Mouse (Mus musculus) E14TG2a.4 (cell line): ENCODE data around the gene Dync1li1.

ENCODE experiments used
- H3K27me3 ChIP-seq: 2 replicates; pipeline ENCODE4 v1.6.1; 2014; ENCODE audit warnings: low read length, control low read depth; ENCODE audit not compliant: insufficient read depth
- H3K36me3 ChIP-seq: 2 replicates; pipeline ENCODE4 v1.6.1; 2014; ENCODE audit warnings: low read length, control low read depth; ENCODE audit not compliant: insufficient read depth
- H3K4me1 ChIP-seq: replicated peaks from 2 replicates; pipeline ENCODE4 v1.6.1; 2014; ENCODE audit warnings: low read depth, low read length, control low read depth
- H3K4me3 ChIP-seq: replicated peaks from 2 replicates; pipeline ENCODE4 v1.5.1; 2014; ENCODE audit warnings: mild to moderate bottlenecking, low read length
- H3K9me3 ChIP-seq: 2 replicates; pipeline ENCODE4 v1.6.1; 2014; ENCODE audit warnings: low read length, control low read depth
- CTCF ChIP-seq: conservative IDR thresholded peaks from 2 replicates; pipeline ENCODE4 v1.5.1; 2014; ENCODE audit warnings: low read length
- NANOG ChIP-seq: IDR thresholded peaks from 2 replicates; pipeline ENCODE4 v1.6.1; 2014; ENCODE audit warnings: borderline replicate concordance, low read length, mixed read lengths
- POU5F1 ChIP-seq: IDR thresholded peaks from 2 replicates; pipeline ENCODE4 v1.6.1; 2014; ENCODE audit warnings: low read length, borderline replicate concordance

The Dync1li1 gene

GRCm38 (mm10) chr9:114760353-114760752, 71.8 kb downstream of the Dync1li1 start:
- H3K36me3 ChIP-seq: peaks cover 70% of the 10 kb centered on the region
- TF ChIP-seq NANOG (no peak), POU5F1 (no peak)
- no peaks in the 10 kb centered on the region for H3K9me3 ChIP-seq
- no peak overlapping the region for H3K4me3 ChIP-seq
- H3K4me1 ChIP-seq: peaks cover 66% of the 10 kb centered on the region
- H3K27me3 ChIP-seq: no peaks in the 10 kb centered on the region

DNA sequence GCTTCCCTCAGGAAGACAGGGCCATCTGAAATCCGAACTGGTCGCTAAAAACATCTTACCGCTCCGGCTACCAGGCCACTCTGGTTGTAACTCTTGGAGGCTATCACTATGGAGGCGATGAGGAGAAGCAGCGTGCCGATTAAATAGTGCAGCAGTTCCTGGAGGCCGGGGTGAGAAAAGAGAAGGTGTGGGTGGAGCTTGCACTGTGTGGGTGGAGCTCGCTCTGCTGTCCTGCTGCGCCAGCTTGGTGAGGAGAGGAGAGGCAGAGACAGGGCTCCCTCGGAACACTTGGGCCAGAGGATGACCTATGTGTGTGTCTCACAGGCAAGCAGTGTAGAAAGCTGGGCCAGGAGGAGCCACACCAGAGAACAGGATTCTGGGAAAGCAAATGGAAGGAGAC, 73.3 kb downstream of the Dync1li1 start:
- TF ChIP-seq NANOG (no peak), CTCF (no peak), POU5F1 (no peak)
- H3K4me1 ChIP-seq: peaks cover 77% of the 10 kb centered on the region
- H3K9me3 ChIP-seq: no peaks in the 10 kb centered on the region

DNA sequence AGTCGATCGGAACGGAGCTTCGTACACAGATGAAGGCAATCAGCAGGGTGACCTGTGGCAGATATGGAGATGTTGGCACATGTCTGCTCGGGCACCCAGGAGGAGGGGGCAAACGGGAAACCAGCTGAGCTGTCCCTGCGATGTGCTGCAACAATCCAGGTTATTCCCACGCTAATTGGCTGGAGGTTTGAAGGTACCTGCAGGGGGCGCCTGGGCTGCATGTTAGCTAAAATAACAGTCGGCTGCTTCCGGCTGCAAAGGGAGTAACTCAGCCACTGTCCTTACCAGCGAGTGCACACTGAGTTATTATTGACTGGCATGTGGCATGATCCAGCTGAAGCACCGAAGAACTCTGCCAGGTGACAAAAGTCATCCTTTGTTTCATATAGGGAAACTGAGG, 74.8 kb downstream of the Dync1li1 start:
- TF ChIP-seq POU5F1 (no peak), CTCF (peak; percentile 62)
- H3K36me3 ChIP-seq: peaks cover 55% of the 10 kb centered on the region
- H3K9me3 ChIP-seq: no peaks in the 10 kb centered on the region
- no peak overlapping the region; the same call in 1 of the 2 replicates for H3K4me3 ChIP-seq
- no peaks in the 10 kb centered on the region for H3K27me3 ChIP-seq
- peaks cover 77% of the 10 kb centered on the region for H3K4me1 ChIP-seq

More for the DNA sequence above, 73.3 kb downstream of the Dync1li1 start:
- H3K36me3 ChIP-seq: peaks cover 62% of the 10 kb centered on the region
- H3K4me3 ChIP-seq: no peak overlapping the region
- no peaks in the 10 kb centered on the region for H3K27me3 ChIP-seq

DNA sequence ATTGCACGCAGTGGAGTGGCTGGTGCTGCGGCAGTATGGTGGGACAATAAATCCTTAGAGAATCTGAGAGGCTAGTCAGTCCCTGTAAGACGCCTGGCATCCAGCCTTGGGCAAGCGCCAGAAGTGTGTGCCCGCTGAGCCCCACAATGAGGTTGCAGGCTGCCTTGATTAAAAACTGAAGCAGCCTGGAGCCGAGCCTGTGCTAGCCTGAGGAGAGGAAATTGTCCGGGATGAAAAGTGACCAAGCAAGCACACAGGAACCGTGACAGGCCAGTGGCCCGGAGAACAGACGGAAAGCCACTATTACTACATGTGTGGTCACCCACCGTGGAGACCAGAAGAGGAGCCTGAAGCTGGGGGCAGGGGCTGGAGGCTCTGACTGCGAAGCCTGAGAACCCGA, 78.4 kb downstream of the Dync1li1 start:
- Histone ChIP-seq H3K4me3 (no peak overlapping the region), H3K9me3 (0 out of 2 replicates have a peak, but pooled peaks cover 2% of the 10 kb centered on the region), H3K4me1 (peaks cover 61% of the 10 kb centered on the region), H3K27me3 (no peaks in the 10 kb centered on the region), H3K36me3 (peaks cover 46% of the 10 kb centered on the region)
- TF ChIP-seq CTCF: no peak
- TF ChIP-seq NANOG: no peak
- no peak for TF ChIP-seq POU5F1

GRCm38 (mm10) chr9:114767507-114767906, 78.9 kb downstream of the Dync1li1 start:
- H3K4me3 ChIP-seq: no peak overlapping the region
- H3K9me3 ChIP-seq: 0 out of 2 replicates have a peak, but pooled peaks cover 7% of the 10 kb centered on the region
- peaks cover 56% of the 10 kb centered on the region for H3K4me1 ChIP-seq
- no peaks in the 10 kb centered on the region for H3K27me3 ChIP-seq
- TF ChIP-seq POU5F1: no peak
- TF ChIP-seq NANOG: no peak
- no peak for TF ChIP-seq CTCF
- H3K36me3 ChIP-seq: peaks cover 47% of the 10 kb centered on the region

GRCm38 (mm10) chr9:114768066-114768465, 79.5 kb downstream of the Dync1li1 start:
- Histone ChIP-seq H3K27me3 (no peaks in the 10 kb centered on the region), H3K36me3 (peaks cover 45% of the 10 kb centered on the region), H3K9me3 (0 out of 2 replicates have a peak, but pooled peaks cover 9% of the 10 kb centered on the region), H3K4me3 (no peak overlapping the region; the same call in 1 of the 2 replicates), H3K4me1 (peaks cover 51% of the 10 kb centered on the region)
- TF ChIP-seq CTCF: no peak
- no peak for TF ChIP-seq NANOG
- TF ChIP-seq POU5F1: no peak

GRCm38 (mm10) chr9:114770224-114770623, 81.6 kb downstream of the Dync1li1 start:
- Histone ChIP-seq H3K9me3 (0 out of 2 replicates have a peak, but pooled peaks cover 9% of the 10 kb centered on the region), H3K27me3 (no peaks in the 10 kb centered on the region), H3K4me1 (peaks cover 56% of the 10 kb centered on the region), H3K4me3 (no peak overlapping the region), H3K36me3 (peaks cover 50% of the 10 kb centered on the region)
- TF ChIP-seq CTCF (no peak), NANOG (no peak), POU5F1 (no peak)

GRCm38 (mm10) chr9:114771565-114771964, 83.0 kb downstream of the Dync1li1 start:
- peaks cover 60% of the 10 kb centered on the region for H3K4me1 ChIP-seq
- H3K9me3 ChIP-seq: 0 out of 2 replicates have a peak, but pooled peaks cover 9% of the 10 kb centered on the region
- H3K4me3 ChIP-seq: no peak overlapping the region
- H3K27me3 ChIP-seq: no peaks in the 10 kb centered on the region
- TF ChIP-seq NANOG (no peak), CTCF (no peak), POU5F1 (no peak)
- H3K36me3 ChIP-seq: peaks cover 58% of the 10 kb centered on the region
